Mouse (Mus musculus): Measurements from ENCODE around the gene Serp2.

DNA sequence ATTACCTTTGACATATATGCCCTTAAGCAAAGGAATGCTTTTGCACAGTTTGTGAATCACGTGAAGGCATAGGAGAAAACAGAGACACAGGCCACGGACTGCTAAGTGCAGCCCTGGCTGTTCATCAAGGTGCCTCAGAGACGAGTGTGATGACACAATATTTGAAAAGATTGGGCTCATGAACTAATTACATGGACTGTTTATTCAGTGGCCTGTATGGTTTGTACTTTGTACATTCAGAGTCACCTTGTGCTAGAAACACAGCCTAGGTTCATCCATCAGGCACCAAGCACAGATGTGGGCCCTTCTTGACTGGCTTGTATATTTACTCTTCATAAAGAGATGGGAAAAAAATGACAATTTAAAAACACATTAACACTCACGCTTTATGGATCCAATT, 9.5 kb upstream of the Serp2 start:
- no peak for TF ChIP-seq CTCF (IDR thresholded peaks at IDR 0.05)
- TF ChIP-seq EP300 (IDR thresholded peaks at IDR 0.05) = no peak
